Mouse (Mus musculus): Measurements from ENCODE around the gene Mxra7. TPM values are rescaled to one million over a fixed set of nuclear protein-coding genes. Genes with fewer than 3 reads are reported as not detected.

The Mxra7 gene
- polyA plus RNA-seq, 1 experiment from 2014 or later = 15.3 TPM

GRCm38 (mm10) chr11:116769873-116770272, 58.0 kb downstream of the Mxra7 start:
- ATAC-seq (ENCODE audit: low read depth) = no peak
- Histone ChIP-seq H3K4me3 (ENCODE audit: low read length) (no peak overlapping the region), H3K9ac (ENCODE audit: low read length) (no peak overlapping the region), H3K4me1 (replicated peaks; ENCODE audit: control insufficient read depth, insufficient read depth, low read length) (no peaks in the 10 kb centered on the region), H3K9me3 (ENCODE audit: control insufficient read depth, low read length) (no peaks in the 10 kb centered on the region), H3K27me3 (ENCODE audit: control insufficient read depth, insufficient read depth, low read depth, low read length) (no peaks in the 10 kb centered on the region), H3K36me3 (ENCODE audit: control insufficient read depth, insufficient read depth, low read length) (no peaks in the 10 kb centered on the region), H3K27ac (ENCODE audit: low read length) (no peak overlapping the region), H3K4me2 (ENCODE audit: low read depth, low read length) (no peak overlapping the region)
- WGBS = 81% methylated on average over 5 of the region's 5 CpGs

- WGBS = 79% methylated on average over 2 of the region's 2 CpGs
- no peaks in the 10 kb centered on the region for H3K4me1 ChIP-seq (replicated peaks; ENCODE audit: control insufficient read depth, insufficient read depth, low read length)
- no peaks in the 10 kb centered on the region for H3K36me3 ChIP-seq (ENCODE audit: control insufficient read depth, insufficient read depth, low read length)
- H3K9me3 ChIP-seq (ENCODE audit: control insufficient read depth, low read length) = no peaks in the 10 kb centered on the region
- no peak overlapping the region for H3K9ac ChIP-seq (ENCODE audit: low read length)
- no peak overlapping the region for H3K27ac ChIP-seq (ENCODE audit: low read length)
- no peak overlapping the region for H3K4me3 ChIP-seq (ENCODE audit: low read length)
- no peak overlapping the region for H3K4me2 ChIP-seq (ENCODE audit: low read depth, low read length)
- no peaks in the 10 kb centered on the region for H3K27me3 ChIP-seq (ENCODE audit: control insufficient read depth, insufficient read depth, low read depth, low read length)
- ATAC-seq (ENCODE audit: low read depth) = no peak
Observed at GRCm38 (mm10) chr11:116764946-116765345, 62.9 kb downstream of the Mxra7 start.

GRCm38 (mm10) chr11:116764346-116764745, 63.5 kb downstream of the Mxra7 start:
- 88% methylated on average over 7 of the region's 7 CpGs for WGBS
- no peaks in the 10 kb centered on the region for H3K36me3 ChIP-seq (ENCODE audit: control insufficient read depth, insufficient read depth, low read length)
- H3K9ac ChIP-seq (ENCODE audit: low read length) = no peak overlapping the region
- H3K4me2 ChIP-seq (ENCODE audit: low read depth, low read length) = no peak overlapping the region
- no peak overlapping the region for H3K27ac ChIP-seq (ENCODE audit: low read length)
- H3K27me3 ChIP-seq (ENCODE audit: control insufficient read depth, insufficient read depth, low read depth, low read length) = no peaks in the 10 kb centered on the region
- no peak for ATAC-seq (ENCODE audit: low read depth)
- no peak overlapping the region for H3K4me3 ChIP-seq (ENCODE audit: low read length)
- no peaks in the 10 kb centered on the region for H3K9me3 ChIP-seq (ENCODE audit: control insufficient read depth, low read length)
- no peaks in the 10 kb centered on the region for H3K4me1 ChIP-seq (replicated peaks; ENCODE audit: control insufficient read depth, insufficient read depth, low read length)

GRCm38 (mm10) chr11:116755191-116755590, 72.7 kb downstream of the Mxra7 start:
- Histone ChIP-seq H3K27ac (ENCODE audit: low read length) (no peak overlapping the region), H3K27me3 (ENCODE audit: control insufficient read depth, insufficient read depth, low read depth, low read length) (no peaks in the 10 kb centered on the region), H3K9me3 (ENCODE audit: control insufficient read depth, low read length) (0 out of 2 replicates have a peak, but pooled peaks cover 2% of the 10 kb centered on the region), H3K4me1 (replicated peaks; ENCODE audit: control insufficient read depth, insufficient read depth, low read length) (no peaks in the 10 kb centered on the region), H3K36me3 (ENCODE audit: control insufficient read depth, insufficient read depth, low read length) (no peaks in the 10 kb centered on the region), H3K9ac (ENCODE audit: low read length) (no peak overlapping the region), H3K4me3 (ENCODE audit: low read length) (no peak overlapping the region), H3K4me2 (ENCODE audit: low read depth, low read length) (no peak overlapping the region)
- WGBS = 52% methylated on average over 4 of the region's 4 CpGs
- ATAC-seq (ENCODE audit: low read depth) = no peak

GRCm38 (mm10) chr11:116753674-116754470, 74.0 kb downstream of the Mxra7 start:
- no peak overlapping the region for H3K9ac ChIP-seq (ENCODE audit: low read length)
- 77% methylated on average over 5 of the region's 5 CpGs for WGBS
- H3K27ac ChIP-seq (ENCODE audit: low read length) = no peak overlapping the region
- H3K4me1 ChIP-seq (replicated peaks; ENCODE audit: control insufficient read depth, insufficient read depth, low read length) = no peaks in the 10 kb centered on the region
- no peaks in the 10 kb centered on the region for H3K36me3 ChIP-seq (ENCODE audit: control insufficient read depth, insufficient read depth, low read length)
- no peaks in the 10 kb centered on the region for H3K9me3 ChIP-seq (ENCODE audit: control insufficient read depth, low read length)
- H3K4me3 ChIP-seq (ENCODE audit: low read length) = no peak overlapping the region
- H3K27me3 ChIP-seq (ENCODE audit: control insufficient read depth, insufficient read depth, low read depth, low read length) = no peaks in the 10 kb centered on the region
- no peak overlapping the region for H3K4me2 ChIP-seq (ENCODE audit: low read depth, low read length)
- ATAC-seq (ENCODE audit: low read depth) = no peak

Other genes with a start within 250 kb of the Mxra7 start
- gene Ube2o, start 246.6 kb downstream of the Mxra7 start, polyA plus RNA-seq (2015; fragmentation: Nextera tagmentation; extraction: Ambion mirVana) = 5.2 and 5.8 TPM in 2 replicates
- not detected in 2 replicates for gene Aanat, start 241.6 kb downstream of the Mxra7 start, polyA plus RNA-seq (2015; fragmentation: Nextera tagmentation; extraction: Ambion mirVana)
- gene Rhbdf2, start 201.0 kb downstream of the Mxra7 start, polyA plus RNA-seq (2015; fragmentation: Nextera tagmentation; extraction: Ambion mirVana) = 17.9 and 19.6 TPM in 2 replicates
- gene Prcd, start 174.5 kb downstream of the Mxra7 start, polyA plus RNA-seq (2015; fragmentation: Nextera tagmentation; extraction: Ambion mirVana) = 5.0 and 11.0 TPM in 2 replicates
- 13.3 TPM in 2 replicates for gene Cygb, start 173.7 kb downstream of the Mxra7 start, polyA plus RNA-seq (2015; fragmentation: Nextera tagmentation; extraction: Ambion mirVana)
- not detected in 2 replicates for gene St6galnac1, start 52.5 kb downstream of the Mxra7 start, polyA plus RNA-seq (2015; fragmentation: Nextera tagmentation; extraction: Ambion mirVana)
- 53.5 and 59.9 TPM in 2 replicates for gene Mettl23, start 15.2 kb upstream of the Mxra7 start, polyA plus RNA-seq (2015; fragmentation: Nextera tagmentation; extraction: Ambion mirVana)
- gene Jmjd6, start 15.4 kb upstream of the Mxra7 start, polyA plus RNA-seq (2015; fragmentation: Nextera tagmentation; extraction: Ambion mirVana) = 59.5 and 60.8 TPM in 2 replicates
- gene Mfsd11, start 24.4 kb upstream of the Mxra7 start, polyA plus RNA-seq (2015; fragmentation: Nextera tagmentation; extraction: Ambion mirVana) = 36.0 and 36.6 TPM in 2 replicates
- 661 and 761 TPM in 2 replicates for gene Srsf2, start 25.0 kb upstream of the Mxra7 start, polyA plus RNA-seq (2015; fragmentation: Nextera tagmentation; extraction: Ambion mirVana)
- gene Mgat5b, start 90.8 kb upstream of the Mxra7 start, polyA plus RNA-seq (2015; fragmentation: Nextera tagmentation; extraction: Ambion mirVana) = 0.18 and 0.19 TPM in 2 replicates